Mouse (Mus musculus): ENCODE results near the gene Gm26620.

Gene Gm26620

DNA sequence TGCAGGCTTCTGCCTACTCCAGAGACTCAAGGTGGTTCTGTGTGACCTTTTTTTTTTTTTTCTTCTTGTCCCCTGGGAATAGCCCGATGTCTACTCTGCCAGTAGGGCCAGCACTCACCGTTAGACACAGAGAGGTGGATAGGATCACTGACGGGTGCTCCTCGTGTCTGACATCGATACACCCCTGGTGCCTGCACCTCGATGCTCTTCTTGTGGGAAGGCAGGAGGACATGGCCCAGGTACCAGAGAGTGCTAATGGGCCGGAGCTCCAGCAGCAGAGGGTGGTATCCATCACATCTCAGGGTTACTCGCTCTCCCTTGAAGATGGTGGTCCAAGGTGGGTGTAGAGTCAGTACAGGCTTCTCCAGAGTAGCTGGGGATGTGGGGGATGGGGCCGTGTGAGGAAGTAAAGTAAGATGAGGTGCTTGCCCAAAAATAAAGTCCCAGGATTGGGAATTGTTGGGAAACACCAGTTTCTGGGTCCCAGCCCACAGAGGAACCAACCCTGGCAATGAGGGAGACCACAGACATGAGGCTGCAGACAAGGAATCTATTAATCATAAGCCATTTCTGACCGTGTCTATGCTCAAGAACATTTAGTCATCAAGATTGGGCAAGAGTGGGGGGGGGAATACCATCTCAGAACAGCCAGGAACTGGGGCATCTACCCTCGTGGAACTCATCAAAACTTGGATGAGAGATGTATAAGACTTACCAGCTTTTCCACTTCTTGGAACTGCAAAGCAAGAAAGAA, 27.2 kb downstream of the Gm26620 start:
- no peak for DNase-seq (ENCODE audit: low spot score in 2 of 2)

DNA sequence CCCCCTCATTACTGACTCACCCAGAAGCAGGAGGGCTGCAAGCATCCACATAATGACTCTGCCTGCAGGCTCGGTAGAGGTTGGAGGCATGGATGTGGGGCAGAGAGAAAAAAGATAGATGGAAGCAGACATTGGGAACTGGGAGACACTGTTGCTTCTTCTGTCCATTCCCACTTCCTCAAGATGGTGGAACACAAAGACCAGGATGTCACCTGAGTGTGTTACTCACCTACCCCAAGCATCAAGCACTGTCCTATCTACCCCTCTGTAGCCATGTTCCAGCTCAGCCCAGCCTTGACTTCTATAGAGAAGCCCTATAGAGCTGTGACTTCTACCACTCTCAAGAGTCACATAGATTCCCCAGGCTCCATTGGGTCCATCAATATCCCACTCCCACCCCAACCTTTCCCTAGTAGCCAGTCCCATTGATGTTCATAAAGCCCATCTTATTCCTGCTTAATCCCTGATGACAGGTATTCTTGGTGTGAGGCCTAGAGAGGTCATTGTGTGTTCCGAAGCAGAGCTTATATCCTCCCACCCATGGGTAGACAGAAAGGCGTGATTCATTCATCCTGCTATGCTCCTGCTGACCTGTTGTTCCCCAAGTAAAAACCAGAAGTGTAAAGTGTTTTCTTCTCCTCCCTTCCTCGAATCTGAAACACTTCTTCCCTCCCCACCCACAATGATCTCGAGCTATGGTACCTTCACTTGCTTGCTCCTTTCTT, 28.2 kb downstream of the Gm26620 start, which contains the start of gene Fcrlb:
Gene Fcrlb, minus strand, starts transcription at position 51 of the 725 bp plus-strand sequence.
- DNase-seq (ENCODE audit: low spot score in 2 of 2), result no peak

DNA sequence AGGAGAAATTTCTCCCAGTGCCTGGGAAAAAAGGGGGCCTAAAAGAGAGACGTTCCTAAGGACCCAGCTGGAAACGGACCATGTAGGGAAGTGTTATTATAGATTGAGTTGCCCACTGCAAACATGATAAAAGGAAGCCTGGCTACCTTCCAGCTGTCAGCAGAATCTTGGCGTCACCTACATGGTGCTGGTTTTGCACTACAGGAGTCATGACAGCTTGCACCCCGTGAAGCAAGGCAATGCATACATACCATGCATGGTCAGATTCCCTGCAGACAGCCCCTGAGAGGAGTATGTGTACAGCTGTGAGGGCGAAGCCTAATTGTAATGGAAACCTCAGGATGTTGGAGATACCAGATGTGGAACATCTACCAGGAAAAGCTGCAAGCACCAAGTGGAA, 30.8 kb downstream of the Gm26620 start:
- DNase-seq (ENCODE audit: low spot score in 2 of 2), result no peak

DNA sequence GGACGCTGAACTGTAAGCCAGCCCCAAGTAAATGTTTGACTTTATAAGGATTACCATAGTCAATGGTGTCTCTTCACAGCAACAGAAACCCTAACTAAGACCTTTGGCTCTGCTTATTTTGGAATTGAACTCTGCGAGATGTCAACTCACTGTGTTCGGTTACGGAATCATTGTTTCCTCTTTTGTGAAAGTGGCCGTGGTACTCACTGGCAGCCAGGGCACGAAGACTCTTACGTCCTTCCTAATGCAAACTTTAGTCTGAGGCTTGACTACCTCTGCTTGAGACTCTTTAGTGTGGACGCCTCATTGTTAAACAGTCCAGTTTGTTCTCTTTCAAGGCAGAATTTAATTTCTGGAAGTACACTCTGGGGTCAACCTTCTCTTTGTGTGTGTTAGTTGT, 34.4 kb downstream of the Gm26620 start:
- DNase-seq (ENCODE audit: low spot score in 2 of 2), result no peak

DNA sequence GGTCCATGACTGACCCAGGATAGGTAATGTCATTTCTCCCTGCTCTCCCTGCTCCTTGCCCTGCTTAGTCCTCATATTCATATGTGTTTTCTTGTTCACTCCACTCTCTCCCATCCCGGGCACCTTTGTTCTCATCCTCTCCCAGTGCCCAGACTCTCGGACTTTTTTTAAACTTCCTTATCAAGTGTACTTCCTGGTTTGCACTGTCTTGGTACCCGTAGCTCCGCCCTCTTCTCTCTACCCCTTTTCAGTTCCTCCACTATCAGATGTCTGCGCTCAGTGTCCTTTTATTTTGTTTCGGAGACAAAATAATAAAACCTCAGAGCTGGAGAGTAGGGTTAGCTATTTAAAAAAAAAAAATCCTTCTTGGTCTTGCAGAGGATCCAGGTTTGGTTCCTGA, 39.6 kb downstream of the Gm26620 start:
- DNase-seq (ENCODE audit: low spot score in 2 of 2), result no peak

DNA sequence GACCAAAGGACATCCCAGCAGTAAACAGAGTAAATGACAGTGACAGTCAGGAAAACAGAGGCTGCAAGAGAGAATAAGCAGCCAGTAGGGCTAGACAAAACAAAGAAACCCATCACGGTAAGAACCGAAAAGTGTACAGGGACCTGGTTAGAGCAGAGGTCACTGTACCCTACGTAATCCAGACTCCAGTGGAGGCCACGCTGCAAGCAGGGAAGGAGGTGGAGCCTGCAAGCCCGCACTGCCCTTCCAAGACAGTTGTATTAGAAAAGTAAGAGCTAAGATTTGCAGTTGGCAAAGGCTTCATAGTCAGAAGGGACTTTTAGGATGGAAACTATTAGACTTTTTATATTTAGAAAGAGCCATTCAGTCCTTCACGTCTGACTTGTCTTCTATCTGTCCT, 42.1 kb downstream of the Gm26620 start:
- DNase-seq (ENCODE audit: low spot score in 2 of 2), result no peak

DNA sequence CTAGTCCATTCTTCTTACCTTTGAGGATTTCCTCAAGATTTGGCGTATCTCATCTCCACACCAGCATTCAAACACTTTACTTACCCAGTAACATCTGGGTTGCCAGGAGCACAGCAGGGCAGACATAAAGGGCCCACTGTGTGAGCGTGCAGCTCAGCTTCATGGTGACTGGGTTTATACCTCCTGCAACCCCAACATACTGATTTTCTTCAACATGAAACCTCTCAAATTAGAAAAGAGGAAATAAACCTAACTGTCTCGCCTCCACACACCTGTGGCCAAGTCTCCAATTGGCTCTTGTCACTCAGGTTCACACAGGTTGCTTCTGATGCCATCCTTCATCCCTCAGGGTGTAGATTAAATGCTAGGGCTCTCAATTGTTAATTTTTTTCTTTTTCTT, 42.5 kb downstream of the Gm26620 start, which contains the start of gene Fcrla:
Gene Fcrla, minus strand, starts transcription at position 206 of the 400 bp plus-strand sequence.
- DNase-seq (ENCODE audit: low spot score in 2 of 2), result no peak

DNA sequence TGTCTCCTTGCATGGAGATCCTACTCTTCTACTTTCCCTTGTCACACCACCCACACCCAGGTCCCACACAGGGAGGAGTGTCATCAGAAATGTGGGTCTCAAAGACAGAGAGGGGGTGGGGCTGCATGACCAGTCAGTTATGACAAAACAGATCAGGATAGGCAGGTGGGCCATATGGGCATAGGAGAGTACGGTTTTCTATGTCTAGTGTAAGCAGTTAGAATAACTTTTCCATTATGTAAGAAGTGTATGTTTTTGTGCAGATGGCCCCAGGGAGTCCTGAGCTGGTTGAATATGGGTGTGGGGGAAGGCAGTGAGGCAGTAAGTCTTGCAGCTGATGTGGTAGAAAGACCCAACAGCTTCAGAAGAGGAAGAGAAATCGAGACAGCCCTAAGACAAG, 43.6 kb downstream of the Gm26620 start:
- no peak for DNase-seq (ENCODE audit: low spot score in 2 of 2)

DNA sequence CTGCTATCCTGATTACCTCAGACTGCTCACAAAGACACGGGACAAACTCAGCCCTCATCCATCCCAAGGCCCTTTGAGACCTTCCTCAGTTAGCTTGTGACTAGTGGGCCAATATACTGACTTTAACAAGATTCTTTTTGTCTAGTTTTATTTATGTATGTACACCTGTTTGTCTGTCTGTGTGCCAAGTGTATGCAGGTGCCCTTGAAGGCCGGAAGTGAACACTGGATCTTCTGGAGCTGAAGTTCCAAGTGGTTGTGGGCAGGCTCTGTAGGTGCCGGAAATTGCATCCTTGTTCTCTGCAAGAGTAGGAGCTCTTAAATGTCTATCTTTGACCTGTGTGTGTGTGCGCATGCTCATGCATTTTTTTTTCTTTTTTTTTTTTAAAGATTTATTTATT, 44.4 kb downstream of the Gm26620 start:
- DNase-seq (ENCODE audit: low spot score in 2 of 2), result no peak

DNA sequence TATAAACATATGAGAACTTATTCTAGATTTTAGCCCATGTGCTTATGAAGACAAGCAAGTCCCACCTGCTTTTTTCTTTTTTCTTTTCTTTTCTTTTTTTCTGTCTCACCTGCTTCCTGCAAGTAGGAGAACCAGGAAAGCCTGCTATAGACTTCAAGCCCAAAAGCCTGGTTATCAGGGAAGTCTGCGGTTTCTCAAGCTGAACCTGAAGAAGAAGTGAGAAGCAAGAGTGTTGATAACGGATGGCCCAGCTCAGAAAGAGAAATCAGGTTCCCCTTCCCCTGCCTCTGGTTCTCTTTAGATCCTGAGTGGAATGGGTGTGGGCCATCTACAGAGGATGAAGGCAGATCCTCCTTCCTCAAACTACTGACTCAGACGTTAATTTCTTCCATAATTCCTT, 47.2 kb downstream of the Gm26620 start:
- DNase-seq (ENCODE audit: low spot score in 2 of 2), result no peak

DNA sequence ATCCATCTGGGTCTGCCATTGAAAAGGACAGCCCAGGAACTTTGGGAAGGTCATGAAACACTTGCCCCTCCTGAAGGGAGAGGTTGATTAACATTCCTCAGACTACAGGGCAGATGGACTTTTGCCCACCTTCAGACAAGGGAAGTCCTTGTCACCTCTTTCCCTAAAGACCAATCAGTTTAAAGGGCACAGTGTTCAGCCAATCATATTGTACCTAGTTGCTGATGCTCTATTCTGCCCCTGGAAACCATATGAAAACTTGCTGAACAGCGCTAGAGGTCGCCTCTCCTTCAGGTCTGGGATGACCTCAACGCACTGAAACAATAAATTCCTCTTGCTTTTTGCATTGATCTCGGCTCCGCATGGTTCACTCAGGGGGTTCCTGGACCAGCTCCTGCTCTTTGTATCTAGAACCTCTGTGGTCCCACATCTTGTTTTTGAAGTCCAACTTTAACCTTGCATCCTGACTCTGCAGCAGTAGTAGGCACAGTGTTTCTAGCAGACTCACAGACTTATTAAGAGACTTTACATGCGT, 48.6 kb downstream of the Gm26620 start:
- no peak for DNase-seq (ENCODE audit: low spot score in 2 of 2)

DNA sequence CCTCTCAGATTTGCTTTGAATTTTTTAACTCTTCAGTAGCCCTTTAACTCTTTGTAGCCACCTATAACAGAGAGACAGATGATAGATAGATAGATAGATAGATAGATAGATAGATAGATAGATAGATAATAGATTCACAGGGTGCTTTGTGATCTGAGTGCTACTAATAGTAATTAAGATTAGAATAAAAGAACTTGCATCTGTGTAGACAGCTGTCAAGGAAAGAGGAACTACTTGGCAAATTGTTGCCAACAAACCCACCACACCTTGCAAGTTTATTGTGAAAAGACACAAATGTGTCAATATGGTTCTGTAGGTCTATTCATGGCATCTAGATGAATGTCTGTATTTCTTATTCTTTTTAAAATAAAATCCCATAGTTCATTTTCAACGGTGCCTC, 49.1 kb downstream of the Gm26620 start:
- no peak for DNase-seq (ENCODE audit: low spot score in 2 of 2)

DNA sequence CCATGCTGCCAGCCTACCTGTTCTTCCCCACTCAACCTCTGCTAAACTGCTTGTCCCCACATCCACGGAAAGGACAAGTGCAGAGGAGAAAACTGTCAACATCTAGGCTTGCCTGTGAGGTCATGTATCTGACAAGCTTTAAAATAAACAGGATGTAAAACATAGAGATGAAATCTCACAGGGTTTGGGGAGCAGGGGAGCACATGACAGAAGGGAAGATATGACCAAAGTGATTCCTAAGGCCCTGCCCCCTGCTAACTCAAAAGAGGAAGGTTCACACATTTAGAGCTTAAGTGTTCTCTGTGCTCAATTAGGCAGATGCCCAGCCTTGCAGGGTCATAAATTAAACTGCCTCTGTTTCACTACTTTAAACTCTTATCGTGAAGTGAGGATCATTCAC, 49.5 kb downstream of the Gm26620 start:
- no peak for DNase-seq (ENCODE audit: low spot score in 2 of 2)
